Mouse (Mus musculus) left cerebral cortex, adult 8-10 months (tissue): ENCODE measurements around the gene Unc119b. TPM values are rescaled to one million over a fixed set of nuclear protein-coding genes. Genes with fewer than 3 reads are reported as not detected.
A peak's percentile ranks its signal among the peaks of the same experiment; 100 is the strongest.
"Not testable (repeated sequence)": the region's sequence is repeated elsewhere in the genome, so short reads cannot be mapped to it uniquely, and the experiment has no call there.

ENCODE experiments used
- DNase-seq, 2 experiments: peaks; one replicate each; pipeline ENCODE4 v3.0.0; 2022; ENCODE audit warnings: low spot score in 2 of 2
- total RNA-seq, 4 experiments: library from RNA; stranded (reverse); gene quantifications; 2 replicates each; pipeline ENCODE4 v1.2.4; 2022

Gene Unc119b
- total RNA-seq, 4 experiments from 2014 or later: 21.2 to 26.9 (median 24.2) TPM

- no peak for DNase-seq
These were observed 4.3 kb upstream of the Unc119b start for GRCm38 (mm10) chr5:115139124-115139523.

- DNase-seq: no peak
These were observed 1.3 kb downstream of the Unc119b start for GRCm38 (mm10) chr5:115133358-115134066.

- DNase-seq: no peak
These were observed 2.3 kb downstream of the Unc119b start for GRCm38 (mm10) chr5:115132465-115132864.

GRCm38 (mm10) chr5:115129328-115129727 is 5.4 kb downstream of the Unc119b start:
- DNase-seq: no peak

- no peak for DNase-seq
These were observed 7.2 kb downstream of the Unc119b start for GRCm38 (mm10) chr5:115127421-115128179.

- DNase-seq: no peak
These were observed 8.0 kb downstream of the Unc119b start for GRCm38 (mm10) chr5:115126578-115127312.

- DNase-seq: peak; percentile 81 to 83
These were observed 9.4 kb downstream of the Unc119b start for GRCm38 (mm10) chr5:115125211-115125871.

- no peak for DNase-seq
These were observed 10.1 kb downstream of the Unc119b start for GRCm38 (mm10) chr5:115124690-115125089.

- no peak for DNase-seq
These were observed 13.8 kb downstream of the Unc119b start for GRCm38 (mm10) chr5:115120978-115121377.

- DNase-seq: peak in 1 of 2 experiments; percentile 59
These were observed 15.7 kb downstream of the Unc119b start, which contains the start of gene Acads for GRCm38 (mm10) chr5:115118961-115119570. Gene Acads, minus strand, starts transcription at chr5:115119346.

GRCm38 (mm10) chr5:115117467-115117866 is 17.3 kb downstream of the Unc119b start:
- DNase-seq: no peak

GRCm38 (mm10) chr5:115116426-115116825 is 18.3 kb downstream of the Unc119b start:
- no peak for DNase-seq

GRCm38 (mm10) chr5:115114501-115114900 is 20.3 kb downstream of the Unc119b start:
- no peak for DNase-seq

GRCm38 (mm10) chr5:115113244-115113643 is 21.5 kb downstream of the Unc119b start:
- no peak for DNase-seq

- no peak for DNase-seq
These were observed 23.6 kb downstream of the Unc119b start for GRCm38 (mm10) chr5:115111156-115111555.

- DNase-seq: not testable (repeated sequence)
These were observed 31.5 kb downstream of the Unc119b start for GRCm38 (mm10) chr5:115103253-115103652.

GRCm38 (mm10) chr5:115102231-115102630 is 32.5 kb downstream of the Unc119b start:
- DNase-seq: no peak

GRCm38 (mm10) chr5:115100473-115100872 is 34.3 kb downstream of the Unc119b start:
- no peak for DNase-seq

- DNase-seq: no peak
These were observed 34.8 kb downstream of the Unc119b start for GRCm38 (mm10) chr5:115099991-115100390.

GRCm38 (mm10) chr5:115099530-115099929 is 35.2 kb downstream of the Unc119b start:
- DNase-seq: no peak

- no peak for DNase-seq
These were observed 36.6 kb downstream of the Unc119b start, which contains the start of gene Gm10401 for GRCm38 (mm10) chr5:115098195-115098594. Gene Gm10401, minus strand, starts transcription at chr5:115098295.
